Mouse (Mus musculus): ENCODE data around the gene Ppp1cc.
"Not testable (repeated sequence)": the region's sequence is repeated elsewhere in the genome, so short reads cannot be mapped to it uniquely, and the experiment has no call there.

Gene Ppp1cc

DNA sequence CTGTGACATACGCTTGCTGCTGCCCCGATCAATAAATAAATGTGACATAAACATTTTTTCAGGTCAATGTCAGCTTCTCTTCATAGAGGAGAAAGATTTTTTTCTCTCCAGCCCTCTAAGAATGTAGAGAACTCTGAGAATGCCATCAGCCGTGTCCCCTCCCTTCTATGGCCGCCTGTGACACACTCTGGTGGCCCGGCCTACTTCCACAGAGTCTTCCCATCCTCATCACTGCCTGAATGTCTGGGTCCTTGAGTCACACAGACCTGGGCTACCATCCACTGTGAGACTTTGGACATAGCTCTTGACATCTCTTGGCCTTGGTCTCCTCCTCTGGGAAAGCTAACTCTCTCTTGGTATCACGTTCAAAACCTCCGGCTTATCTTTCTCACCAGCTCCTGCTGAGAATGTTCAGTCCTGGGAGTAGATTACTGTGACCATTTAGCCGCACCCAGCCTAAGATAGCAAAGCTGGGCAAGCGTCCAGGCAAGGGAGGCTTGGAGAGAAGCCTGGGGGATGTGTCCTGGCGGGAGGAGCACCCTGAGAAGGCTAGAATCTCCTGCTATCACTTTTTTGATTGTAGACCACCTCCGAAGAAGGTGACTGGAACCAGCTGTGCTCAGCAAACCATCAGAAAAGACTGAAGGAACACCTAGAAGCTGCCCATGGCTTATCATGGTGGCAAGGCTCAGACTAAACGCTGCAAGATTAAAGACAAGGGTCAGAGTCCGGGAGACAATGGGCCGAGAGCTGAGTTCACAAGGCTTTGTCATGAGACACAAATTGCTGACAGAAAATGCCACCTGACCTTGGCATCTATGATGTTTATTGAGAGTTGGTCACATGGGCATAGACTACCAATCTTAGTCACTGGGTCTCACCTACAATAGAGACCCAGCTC, 21.3 kb upstream of the Ppp1cc start:
- DNase-seq (ENCODE audit: low spot score): no peak

DNA sequence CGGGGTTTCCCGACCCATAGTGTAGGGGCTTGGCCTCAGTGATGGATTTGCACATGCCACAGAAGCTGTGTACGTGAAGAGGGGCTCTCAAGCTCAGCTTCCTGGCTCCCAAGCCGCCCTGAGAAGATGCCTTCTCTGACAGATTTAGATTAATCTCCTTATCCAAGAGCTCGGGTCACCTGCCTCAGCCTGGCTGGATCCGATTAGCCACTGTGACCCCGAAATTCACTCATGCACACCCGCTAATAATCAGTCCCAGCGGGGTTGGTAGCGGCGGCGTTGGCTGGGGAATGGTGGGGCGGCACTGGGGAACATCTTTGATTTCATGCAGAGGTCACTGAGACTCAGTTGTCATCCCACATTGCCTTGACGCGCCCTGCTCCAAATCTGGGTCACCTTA, 19.2 kb upstream of the Ppp1cc start:
- no peak for DNase-seq (ENCODE audit: low spot score)

GRCm38 (mm10) chr5:122139771-122140170, 18.3 kb upstream of the Ppp1cc start:
- not testable (repeated sequence) for DNase-seq (ENCODE audit: low spot score)

DNA sequence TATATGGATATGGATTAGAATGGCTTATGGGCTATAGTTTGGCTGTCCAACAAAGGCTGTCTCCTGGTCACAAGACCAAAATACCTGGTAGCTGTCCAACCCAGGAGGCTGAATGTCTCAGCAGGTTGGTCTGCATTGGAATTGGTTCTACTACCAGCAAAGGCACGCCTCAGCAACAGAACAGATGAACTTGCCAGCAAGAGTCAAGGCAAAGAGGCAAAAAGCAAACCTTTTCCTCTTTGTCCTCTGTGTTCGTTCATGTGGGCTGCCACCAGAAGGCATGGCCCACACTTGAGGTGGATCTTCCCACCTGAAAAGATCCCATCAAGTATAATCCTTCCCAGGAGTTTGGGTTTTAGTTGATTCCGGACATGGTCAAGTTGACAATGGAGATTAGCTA, 17.4 kb upstream of the Ppp1cc start, which contains the start of gene Ccdc63:
TSS of gene Ccdc63 (minus strand) at position 101 of the 400 bp plus-strand sequence.
- DNase-seq (ENCODE audit: low spot score): no peak

DNA sequence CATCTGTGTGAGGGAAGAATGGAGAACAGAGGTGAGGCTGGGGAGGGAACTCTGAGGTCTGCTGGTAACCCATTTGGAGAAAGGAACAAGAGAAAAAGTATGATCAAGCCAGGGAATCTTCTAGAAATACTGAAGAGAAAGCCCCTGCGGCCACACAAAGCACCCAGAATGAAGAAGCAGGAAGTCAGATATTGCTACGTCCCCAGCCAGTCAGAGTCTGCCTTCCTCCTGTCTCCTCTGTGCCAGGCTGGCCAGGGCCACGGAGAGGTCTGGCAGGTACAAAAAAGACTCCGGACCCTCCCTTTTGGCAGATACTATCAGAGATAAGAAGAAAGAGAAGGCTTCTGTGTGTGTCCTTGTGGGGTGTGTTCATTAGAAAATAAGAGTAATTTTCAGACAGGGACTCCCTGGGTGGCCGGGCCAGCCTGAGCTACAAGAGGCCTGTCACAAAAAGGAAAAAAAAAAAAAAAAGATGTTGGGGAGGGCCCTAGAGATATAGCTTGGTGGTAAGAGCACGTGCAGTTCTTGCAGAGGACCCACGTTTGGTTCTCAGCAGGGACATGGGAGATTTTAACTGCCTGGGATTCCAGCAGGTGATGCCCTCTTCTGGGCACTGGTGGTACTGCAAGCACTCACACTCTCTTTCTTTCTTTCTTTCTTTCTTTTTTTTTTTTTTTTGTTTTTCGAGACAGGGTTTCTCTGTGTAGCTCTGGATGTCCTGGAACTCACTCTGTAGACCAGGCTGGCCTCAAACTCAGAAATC, 15.7 kb upstream of the Ppp1cc start:
- no peak for DNase-seq (ENCODE audit: low spot score)

- DNase-seq (ENCODE audit: low spot score): no peak
Measured at GRCm38 (mm10) chr5:122143543-122143942, 14.5 kb upstream of the Ppp1cc start.

DNA sequence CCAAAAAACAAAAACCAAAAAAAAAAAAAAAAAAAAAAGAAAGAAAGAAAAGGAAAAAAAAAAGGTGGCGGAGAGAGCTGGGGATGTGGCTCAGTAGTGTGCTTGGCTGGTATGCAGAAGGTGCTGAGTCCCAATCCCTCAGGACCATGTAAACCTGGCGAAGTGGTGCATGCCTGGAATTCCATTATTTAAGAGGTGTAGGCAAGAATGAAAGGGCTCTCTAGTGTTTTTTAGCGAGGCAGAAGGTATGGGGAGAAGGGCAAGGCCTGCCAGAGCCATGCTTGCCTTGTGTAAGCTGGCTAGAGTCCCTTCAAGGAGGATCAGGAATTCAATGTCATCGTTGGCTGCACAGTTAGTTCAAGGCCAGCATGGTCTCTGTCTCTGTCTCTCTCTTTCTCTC, 13.3 kb upstream of the Ppp1cc start:
- no peak for DNase-seq (ENCODE audit: low spot score)

GRCm38 (mm10) chr5:122145381-122146055, 12.6 kb upstream of the Ppp1cc start:
- no peak for DNase-seq (ENCODE audit: low spot score)

- DNase-seq (ENCODE audit: low spot score): no peak
Measured at GRCm38 (mm10) chr5:122146056-122146580, 12.0 kb upstream of the Ppp1cc start.

DNA sequence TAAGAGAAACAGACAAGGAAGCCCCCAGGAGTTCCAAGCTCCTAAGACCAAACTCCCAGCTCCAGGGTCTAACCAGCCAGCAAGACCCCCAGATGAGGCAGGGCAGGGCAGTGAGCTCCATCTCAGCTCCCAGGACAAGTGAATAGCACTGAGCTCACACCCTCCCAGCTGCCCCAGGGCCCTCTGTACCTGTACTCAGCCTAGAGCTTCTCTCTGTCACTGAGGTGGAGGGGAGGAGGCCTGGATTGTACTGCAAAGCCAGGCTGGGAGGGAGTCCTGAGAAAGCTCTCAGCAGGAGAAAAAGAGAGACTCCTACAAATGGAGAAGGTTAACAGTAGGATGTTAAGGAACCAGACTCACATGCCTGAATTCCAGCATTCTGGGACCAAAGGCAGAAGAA, 11.5 kb upstream of the Ppp1cc start:
- no peak for DNase-seq (ENCODE audit: low spot score)

- DNase-seq (ENCODE audit: low spot score): no peak
Measured at GRCm38 (mm10) chr5:122148107-122148506, 10.0 kb upstream of the Ppp1cc start.

DNA sequence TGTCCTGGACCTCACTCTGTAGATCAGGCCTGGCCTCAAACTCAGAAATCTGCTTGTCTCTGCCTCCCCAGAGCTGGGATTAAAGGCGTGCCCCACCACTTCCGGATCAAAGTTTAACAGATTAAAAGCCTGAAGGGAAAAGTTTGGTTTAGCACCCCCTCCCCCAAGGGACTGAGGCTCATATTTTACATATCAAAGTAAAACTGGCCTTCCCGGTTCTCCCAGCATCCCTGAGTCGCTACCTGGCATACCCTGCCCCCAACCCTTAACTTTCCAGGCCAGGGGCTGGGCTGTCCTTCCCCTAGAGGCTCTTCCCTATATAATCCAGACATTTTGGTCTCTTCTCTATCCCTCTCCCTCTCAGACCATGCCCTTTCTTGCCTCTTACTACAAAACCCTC, 8.8 kb upstream of the Ppp1cc start:
- DNase-seq (ENCODE audit: low spot score): no peak

GRCm38 (mm10) chr5:122152508-122152907, 5.6 kb upstream of the Ppp1cc start:
- DNase-seq (ENCODE audit: low spot score): not testable (repeated sequence)

GRCm38 (mm10) chr5:122154006-122154405, 4.1 kb upstream of the Ppp1cc start:
- DNase-seq (ENCODE audit: low spot score): no peak

DNA sequence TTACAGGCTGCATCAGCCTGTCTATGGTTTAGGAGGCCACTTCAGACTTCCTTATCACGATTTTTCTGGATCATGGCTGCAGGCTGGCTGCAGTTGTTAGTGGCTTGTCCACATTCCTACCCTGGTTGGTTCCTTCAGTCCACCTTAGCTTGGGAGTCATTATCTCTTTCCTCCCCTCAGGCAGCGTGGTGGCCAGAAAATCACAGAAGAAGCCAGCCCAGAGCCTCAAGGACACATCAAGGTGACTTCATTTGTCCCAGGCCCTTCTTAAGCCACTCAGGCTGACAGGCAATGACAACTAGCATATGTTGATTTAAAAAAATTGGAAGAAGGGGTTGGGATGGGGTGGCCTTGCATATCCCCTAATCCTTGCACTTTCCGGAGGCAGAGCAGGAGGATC, 3.3 kb upstream of the Ppp1cc start:
- DNase-seq (ENCODE audit: low spot score): no peak

DNA sequence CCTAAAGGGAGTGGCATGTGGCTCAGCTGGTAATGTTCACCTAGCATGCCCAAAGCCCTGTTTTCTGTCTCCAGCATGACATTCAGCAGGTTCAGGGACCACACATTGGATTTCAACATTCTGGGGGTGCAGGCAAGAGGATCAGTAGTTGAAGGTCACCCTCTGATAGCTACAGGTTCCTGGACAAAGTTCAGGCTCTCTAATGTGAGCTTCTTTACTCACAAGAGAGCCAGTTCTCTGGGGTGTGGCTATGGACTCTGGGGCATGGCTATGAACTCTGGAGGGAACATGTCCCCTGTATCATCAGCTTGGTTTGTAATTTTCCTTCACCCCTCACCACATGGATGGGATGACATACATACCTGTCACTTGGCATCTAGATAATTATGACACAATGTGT, 2.5 kb upstream of the Ppp1cc start:
- no peak for DNase-seq (ENCODE audit: low spot score)

- no peak for DNase-seq (ENCODE audit: low spot score)
Measured at GRCm38 (mm10) chr5:122156486-122156885, 1.6 kb upstream of the Ppp1cc start.

- no peak for DNase-seq (ENCODE audit: low spot score)
Measured at GRCm38 (mm10) chr5:122158557-122159515, 758 bp downstream of the Ppp1cc start.

- no peak for DNase-seq (ENCODE audit: low spot score)
Measured at GRCm38 (mm10) chr5:122163194-122163593, 5.1 kb downstream of the Ppp1cc start.

DNA sequence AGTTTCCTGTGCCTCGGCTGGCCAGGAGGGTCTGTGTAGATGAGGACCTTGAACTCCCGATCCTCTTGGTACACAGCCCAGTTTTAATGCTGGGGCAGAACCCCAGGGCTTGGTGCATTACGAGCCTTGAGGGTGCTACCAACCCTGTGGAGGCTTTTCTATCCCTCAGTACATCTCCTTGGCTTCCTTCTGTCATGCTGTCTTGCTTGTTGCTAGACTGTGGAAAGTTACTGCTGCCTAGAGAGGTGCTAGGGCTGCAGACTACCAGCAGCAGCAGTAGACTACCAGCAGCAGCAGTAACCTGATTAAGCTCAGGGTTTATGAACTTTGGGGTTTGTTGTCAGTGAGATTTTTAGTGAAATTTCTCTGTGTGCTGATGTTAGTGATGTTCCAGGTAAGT, 5.9 kb downstream of the Ppp1cc start:
- DNase-seq (ENCODE audit: low spot score): no peak

- no peak for DNase-seq (ENCODE audit: low spot score)
Measured at GRCm38 (mm10) chr5:122165233-122165915, 7.3 kb downstream of the Ppp1cc start.

All from layer of hippocampus, adult 9-10 months (tissue).